Mouse (Mus musculus): ENCODE results near the gene Ythdf1.

Gene Ythdf1

GRCm38 (mm10) chr2:180905556-180906221, 15.1 kb downstream of the Ythdf1 start:
- DNase-seq: no peak

- no peak for DNase-seq
Observed at GRCm38 (mm10) chr2:180904435-180905208, 16.1 kb downstream of the Ythdf1 start.

DNA sequence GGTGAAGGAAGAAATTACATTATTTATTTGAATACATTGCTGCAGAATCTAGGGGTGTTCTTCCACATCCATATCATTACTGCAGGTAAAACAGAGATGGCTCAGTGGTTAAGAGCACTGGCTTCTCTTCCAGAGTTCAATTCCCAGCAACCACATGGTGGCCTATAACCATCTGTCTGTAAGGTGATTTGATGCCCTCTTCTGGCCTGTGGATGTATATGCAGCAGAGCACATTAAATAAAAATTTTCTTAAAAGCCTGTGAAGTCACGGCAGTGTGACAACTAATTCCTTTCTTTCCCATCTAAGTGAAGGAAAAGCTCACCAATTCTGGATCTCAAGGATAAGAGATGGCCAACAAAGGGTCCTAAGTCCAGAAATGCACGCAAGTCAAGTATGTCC, 18.7 kb downstream of the Ythdf1 start:
- no peak for DNase-seq

- no peak for DNase-seq
Observed at GRCm38 (mm10) chr2:180897857-180898256, 22.9 kb downstream of the Ythdf1 start.

- no peak for DNase-seq
Observed at GRCm38 (mm10) chr2:180896819-180897625, 23.7 kb downstream of the Ythdf1 start.

- no peak for DNase-seq
Observed at GRCm38 (mm10) chr2:180895837-180896525, 24.8 kb downstream of the Ythdf1 start.

DNA sequence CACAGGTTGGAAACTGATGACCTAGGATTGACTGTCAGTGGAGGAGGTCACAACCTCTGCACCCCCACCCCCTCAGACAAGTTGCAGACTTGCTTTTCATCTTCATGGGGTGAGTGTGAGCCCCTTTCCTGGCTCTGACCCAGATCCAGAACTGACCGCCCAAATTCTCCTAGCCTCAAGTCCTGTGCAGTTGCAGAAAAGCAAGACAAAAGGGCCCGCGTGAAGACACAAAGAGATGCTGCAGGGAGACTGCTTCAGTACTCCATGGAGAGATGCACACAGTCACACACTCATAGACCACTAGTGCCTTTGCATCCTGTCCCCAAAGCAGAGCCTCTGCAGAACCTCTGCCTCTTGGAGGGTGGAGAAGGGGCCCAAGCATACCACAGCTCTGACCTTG, 25.4 kb downstream of the Ythdf1 start:
- DNase-seq: no peak

- peak; percentile 24 for DNase-seq
Observed at GRCm38 (mm10) chr2:180894734-180895133, 26.0 kb downstream of the Ythdf1 start.

GRCm38 (mm10) chr2:180894029-180894623, 26.6 kb downstream of the Ythdf1 start:
- DNase-seq: no peak

- DNase-seq: no peak
Observed at GRCm38 (mm10) chr2:180893537-180894028, 27.2 kb downstream of the Ythdf1 start.

DNA sequence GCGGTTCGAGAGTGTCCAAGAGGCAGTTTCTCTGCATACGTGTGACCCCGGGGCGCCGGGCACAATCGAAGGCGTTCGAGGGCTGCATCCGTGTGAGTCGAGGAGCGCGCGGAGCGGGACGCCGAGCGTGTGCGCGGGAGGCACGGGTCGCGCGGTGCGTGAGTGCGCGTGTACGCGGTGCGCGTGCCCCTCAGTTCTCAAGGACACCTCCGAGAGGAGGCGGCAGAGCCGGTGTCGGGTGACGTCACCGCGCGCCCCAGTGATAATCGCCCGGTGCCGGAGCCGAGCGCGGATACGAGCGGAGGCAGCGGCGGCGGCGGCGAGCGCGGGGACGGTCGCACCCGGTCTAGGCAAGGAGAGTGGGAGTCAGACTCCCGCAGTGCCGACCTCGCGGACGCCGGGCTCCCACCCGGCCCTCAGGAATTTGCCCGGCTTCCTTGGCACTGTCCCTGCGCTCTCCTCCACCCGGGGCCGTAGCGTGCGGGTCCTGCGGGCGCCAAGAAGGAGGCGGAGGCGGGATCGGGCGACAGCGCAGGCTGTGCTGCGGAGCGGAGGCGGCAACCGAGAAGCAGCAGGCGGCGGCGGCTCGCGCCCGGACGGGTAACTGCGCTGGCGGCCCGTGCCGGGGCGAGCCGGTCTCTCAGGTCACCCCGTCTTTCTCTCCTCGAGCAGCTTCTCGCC, 27.8 kb downstream of the Ythdf1 start:
- DNase-seq: no peak

DNA sequence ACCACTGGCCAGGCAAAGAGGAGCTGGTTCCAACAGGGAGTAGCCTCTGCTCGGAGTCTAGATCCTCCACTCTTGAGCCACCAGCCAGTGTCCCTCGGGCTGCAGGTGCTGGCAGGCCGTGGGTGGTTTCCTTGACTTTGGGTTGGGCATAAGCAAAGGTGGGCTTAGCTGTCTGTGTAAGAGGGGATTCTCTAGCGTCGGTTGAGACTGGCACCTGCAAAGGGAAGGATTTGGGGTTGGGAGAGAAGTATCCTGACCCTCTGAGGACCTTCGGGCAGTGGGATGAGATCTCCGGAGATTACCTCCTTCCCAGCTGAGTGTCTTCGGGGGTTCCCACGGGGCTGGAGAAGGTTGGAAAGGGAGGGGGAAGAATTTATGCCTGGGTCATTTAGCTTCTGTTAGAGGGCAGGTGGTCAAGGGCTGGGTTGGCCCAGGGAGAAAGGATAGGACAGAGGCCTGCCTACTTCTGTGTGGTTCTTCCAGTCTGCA, 28.9 kb downstream of the Ythdf1 start:
- no peak for DNase-seq

DNA sequence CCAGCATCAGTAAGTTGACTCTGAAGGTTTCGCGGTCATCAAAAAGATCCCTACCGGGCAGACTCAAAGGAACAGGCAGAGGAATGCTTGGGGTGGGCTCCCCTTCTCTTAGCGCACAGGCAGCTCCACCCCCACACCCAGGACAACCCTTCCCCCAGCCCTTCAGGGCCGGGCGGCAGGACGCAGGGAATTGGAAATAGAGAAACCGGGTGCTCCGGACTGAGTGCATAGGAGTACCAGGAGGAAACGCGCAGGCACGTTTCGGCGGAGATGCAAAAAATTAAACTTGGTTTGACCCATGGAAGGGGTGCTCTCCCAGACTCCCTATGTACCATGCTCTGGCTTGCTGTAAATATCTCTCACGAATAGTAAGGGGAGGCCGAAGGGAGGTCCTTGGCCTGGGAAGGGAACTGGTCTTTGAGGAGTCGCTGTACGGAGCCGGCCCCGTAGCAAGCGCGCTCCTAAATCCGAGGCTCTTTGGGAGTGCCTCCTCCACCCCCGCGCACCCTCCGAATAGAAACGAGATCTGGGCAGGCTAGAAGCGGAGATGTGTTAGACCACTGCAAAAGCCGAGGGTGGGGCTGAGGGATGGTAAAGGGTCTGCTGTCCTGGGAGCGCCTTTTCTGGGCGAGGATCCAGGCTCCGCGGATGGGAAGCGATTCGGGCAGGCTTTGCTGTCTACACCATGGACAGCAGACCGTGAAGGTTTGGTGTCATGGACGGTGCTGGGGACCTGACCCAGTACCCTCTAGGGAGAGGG, 29.5 kb downstream of the Ythdf1 start:
- no peak for DNase-seq

DNA sequence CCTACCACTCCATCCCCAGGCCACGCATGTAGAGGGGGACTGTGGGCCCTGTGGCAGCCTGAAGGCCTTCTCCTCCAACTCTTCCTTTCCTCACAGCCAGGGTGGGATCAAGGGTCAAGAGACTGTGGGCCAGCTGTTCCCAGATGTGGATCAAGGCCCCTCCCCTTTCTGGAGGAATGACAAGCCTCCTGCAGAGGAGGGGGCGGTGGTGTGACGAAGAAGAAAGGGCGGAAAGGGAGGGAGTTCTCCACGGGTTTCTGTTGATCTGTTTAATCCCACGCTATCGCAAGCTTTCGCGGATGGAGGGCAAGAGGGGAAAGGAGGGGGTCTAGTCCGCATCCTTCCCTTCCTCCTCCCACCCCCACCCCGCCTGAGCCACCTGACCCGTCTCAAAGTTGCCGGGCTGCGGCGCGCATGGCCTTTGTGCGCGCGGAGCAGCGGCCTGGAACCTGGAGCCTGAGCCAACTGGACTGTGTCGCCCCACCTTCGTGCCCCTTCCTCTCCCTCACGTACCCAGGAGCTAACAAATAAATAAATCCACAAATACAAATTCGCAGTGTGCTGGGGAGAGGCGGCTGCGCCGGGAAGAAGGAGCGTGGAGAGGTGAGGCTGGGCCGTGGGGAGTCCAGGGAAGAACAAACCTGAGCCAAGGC, 30.2 kb downstream of the Ythdf1 start:
- DNase-seq: no peak

GRCm38 (mm10) chr2:180889921-180890280, 30.8 kb downstream of the Ythdf1 start:
- DNase-seq: no peak

DNA sequence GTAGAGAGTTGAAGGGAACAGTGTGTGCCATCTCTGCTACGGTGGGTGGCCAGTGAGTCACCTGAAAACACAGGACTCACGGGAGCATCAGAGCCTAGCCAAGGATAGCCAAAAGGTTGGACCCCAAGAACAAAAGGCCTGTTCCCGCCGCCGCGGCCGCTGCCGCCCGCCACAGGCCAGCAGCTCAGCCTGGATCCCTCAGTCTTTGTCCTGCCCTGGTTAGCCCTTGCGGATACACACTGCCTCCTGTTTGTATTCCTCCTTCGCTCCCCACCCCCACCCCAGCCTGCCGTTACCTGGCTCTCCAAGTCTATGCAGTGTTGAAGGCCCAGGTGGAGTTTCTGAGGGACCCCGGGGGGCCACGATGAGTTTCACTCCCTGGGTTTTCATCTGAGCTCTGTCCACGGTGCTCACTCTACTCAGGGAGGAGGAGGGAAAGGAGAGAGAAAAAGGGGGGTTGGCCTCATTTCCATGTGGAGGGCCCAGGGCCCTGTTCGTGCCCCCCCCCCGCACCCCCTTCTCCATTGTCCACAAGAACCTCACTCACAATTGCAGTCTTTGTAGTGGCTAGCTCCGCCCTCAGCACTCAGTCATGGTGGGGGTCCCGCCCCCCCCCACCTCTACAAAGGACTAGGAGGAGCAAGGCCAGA, 31.4 kb downstream of the Ythdf1 start:
- no peak for DNase-seq

GRCm38 (mm10) chr2:180885270-180885669, 35.5 kb downstream of the Ythdf1 start:
- DNase-seq: no peak

DNA sequence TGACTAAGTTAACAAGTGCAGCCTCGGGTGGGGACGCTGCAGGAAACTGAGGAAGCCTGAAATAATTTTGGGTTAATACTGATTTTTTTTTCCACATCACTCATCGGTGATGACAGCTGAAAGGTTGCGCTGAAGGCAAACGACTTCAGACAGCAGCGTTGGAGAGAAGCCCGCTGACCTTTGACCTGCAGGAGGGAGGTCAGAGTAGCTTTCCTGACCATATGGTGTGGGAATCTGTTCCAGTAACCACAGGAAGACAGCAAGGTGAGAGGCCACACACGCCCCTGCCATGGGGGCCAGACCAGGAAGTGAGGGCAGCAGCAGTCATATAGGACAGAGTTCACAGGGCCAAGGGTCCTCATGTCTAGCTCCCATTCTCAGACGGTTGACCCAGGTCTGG, 39.5 kb downstream of the Ythdf1 start:
- no peak for DNase-seq

DNA sequence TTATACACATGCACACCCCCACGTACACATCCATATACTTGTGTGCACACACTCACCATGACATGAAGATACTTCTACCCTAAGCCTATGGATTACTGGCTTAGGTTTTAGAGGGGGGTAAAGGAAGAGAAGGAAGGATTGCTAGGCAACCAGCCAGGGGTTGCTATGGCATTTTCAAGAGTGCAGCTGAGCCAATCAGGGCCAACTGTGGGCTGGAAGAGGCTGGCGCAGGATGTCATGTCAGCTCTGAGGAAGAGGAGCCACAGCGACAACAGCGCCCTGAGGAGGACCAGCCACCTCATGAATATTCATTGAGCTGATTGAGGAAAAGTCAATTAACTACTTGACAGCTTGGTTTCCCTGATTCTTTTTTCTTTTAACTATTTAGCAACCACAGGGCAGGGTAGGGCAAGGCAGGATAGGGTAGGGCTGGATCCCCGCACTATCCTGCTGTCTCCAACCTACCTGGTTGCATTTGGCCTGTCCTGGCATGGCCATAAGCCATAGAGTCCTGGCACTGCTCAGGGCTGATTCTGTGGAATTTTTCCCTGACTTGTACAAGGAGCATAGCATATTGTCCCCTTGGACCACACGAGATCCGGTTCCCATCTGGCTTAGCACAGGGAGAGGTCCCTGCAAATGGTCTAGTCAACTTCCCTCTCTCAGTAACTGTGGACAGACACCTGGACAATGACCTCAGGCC, 41.2 kb downstream of the Ythdf1 start:
- no peak for DNase-seq

Data from kidney, adult 11 months (tissue).